Mouse (Mus musculus) lung, postnatal 0 days (tissue): ENCODE data around the gene Zfp804b.

Source experiments
- CTCF ChIP-seq: IDR thresholded peaks from 2 replicates; pipeline ENCODE4 v1.5.1; 2016; ENCODE audit warnings: antibody characterized with exemption, mild to moderate bottlenecking
- EP300 ChIP-seq: IDR thresholded peaks from 2 replicates; pipeline ENCODE4 v1.6.1; 2016; ENCODE audit warnings: antibody characterized with exemption, mild to moderate bottlenecking, control low read depth

GRCm38 (mm10) chr5:6871566-6871965 is 473.0 kb downstream of the Zfp804b start:
- TF ChIP-seq CTCF (no peak), EP300 (no peak)
